Mouse (Mus musculus): Measurements from ENCODE around the gene Sox2.

Sox2 gene

DNA sequence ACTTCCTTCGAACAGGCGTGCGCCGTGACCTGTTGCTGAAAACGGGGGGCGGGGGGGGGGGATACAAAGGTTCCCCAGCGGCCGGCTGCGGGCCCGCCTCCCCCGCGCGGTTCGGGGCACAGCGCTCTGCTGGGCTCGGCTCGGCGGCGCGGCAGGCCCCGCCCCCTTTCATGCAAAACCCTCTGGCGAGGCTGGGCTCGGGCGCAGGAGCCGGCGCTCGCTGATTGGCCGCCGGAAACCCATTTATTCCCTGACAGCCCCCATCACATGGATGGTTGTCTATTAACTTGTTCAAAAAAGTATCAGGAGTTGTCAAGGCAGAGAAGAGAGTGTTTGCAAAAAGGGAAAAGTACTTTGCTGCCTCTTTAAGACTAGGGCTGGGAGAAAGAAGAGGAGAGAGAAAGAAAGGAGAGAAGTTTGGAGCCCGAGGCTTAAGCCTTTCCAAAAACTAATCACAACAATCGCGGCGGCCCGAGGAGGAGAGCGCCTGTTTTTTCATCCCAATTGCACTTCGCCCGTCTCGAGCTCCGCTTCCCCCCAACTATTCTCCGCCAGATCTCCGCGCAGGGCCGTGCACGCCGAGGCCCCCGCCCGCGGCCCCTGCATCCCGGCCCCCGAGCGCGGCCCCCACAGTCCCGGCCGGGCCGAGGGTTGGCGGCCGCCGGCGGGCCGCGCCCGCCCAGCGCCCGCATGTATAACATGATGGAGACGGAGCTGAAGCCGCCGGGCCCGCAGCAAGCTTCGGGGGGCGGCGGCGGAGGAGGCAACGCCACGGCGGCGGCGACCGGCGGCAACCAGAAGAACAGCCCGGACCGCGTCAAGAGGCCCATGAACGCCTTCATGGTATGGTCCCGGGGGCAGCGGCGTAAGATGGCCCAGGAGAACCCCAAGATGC, at the start of gene Sox2:
TSS of gene Sox2 (plus strand) at position 680 of the 895 bp plus-strand sequence.
- peak; percentile 58 to 66 for DNase-seq

GRCm38 (mm10) chr3:34601116-34601515, 49.1 kb upstream of the Sox2 start:
- DNase-seq = no peak

- no peak for DNase-seq
Measured at GRCm38 (mm10) chr3:34614107-34614506, 36.1 kb upstream of the Sox2 start.

DNA sequence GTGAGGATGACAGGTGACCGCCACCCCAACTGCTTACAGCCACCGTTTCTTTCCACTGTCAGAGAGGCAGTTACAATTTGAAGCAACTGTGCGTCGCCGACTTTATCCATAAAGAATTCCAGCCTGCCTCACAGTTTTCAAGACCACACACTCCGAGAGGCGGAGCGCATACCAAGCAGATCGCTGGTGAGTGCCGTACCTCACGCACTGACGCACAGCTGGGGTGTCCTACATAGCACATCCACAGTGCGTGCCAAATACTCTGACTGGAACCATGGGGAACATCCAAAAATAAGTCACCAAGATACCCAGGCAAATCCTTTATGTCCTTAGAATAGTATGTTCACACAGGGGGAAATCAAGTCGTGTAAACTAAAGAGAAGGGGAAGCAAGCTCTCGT, 34.7 kb upstream of the Sox2 start:
- DNase-seq = no peak

- no peak for DNase-seq
Measured at GRCm38 (mm10) chr3:34618934-34619333, 31.3 kb upstream of the Sox2 start.

DNA sequence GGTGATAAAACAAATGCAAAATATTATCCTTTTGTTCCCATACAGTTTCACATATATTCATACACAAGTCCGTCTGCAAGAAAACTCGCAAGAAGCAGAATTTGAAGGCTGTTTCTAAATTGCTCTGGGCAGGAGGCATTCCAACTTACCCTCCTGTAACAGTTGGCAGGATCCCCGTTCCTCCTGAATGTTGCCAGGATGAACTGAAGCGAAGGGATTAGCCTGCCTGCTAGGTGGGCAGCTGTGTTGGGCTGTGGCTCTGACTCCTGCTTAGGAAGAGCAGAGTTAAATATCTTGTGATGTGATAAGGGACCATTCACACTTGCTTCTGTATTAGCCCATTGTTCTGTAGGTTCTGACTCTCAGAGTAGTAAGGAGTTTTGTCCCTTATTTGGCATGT, 30.1 kb upstream of the Sox2 start:
- peak; percentile 88 to 89 for DNase-seq

DNA sequence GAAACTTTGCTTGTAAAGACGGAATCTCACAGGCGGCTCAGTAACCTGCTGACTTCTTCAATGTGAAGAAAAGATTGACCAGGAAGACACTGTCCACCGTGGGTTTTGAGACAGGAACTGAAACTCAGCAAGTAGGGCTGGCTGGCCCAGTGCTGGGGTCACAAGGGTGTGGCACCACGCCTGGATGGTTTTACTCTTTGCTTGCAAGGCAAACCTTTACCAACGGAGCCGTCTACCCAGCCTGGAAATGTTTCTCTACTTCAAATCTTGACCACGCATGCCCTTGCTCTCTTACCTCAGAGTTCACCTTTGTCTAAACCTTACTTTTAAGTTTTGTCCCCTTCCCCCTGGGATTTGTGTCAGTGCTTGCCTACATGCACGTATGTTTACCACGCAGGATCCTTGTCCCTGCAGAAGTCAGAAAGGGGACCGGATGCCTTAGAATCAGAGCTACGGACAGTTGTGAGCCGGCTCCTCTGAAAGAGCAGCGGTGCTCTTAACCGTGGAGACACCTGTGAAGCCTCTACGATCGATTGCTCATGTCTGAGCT, 25.4 kb upstream of the Sox2 start:
- DNase-seq = no peak

DNA sequence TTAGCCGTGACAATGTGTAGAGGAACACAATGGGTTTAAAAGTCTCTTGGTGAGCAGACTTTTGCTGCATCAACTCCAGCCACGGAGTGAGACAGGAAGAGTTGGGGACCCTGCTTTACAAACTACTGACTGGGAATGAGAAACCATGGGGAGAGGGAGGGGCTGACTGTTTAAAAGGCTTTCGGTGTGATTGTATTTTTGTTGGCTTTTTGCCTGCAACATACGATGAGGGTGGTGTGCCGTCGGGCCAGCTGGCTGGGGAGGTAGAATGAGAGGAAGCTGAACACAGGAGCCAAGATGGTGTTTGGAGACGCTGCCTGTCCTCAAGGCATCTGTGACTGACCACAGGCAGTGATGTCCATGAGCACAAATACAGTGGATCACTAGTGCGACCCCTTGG, 23.7 kb upstream of the Sox2 start:
- DNase-seq = no peak

GRCm38 (mm10) chr3:34630031-34630430, 20.2 kb upstream of the Sox2 start:
- no peak for DNase-seq

DNA sequence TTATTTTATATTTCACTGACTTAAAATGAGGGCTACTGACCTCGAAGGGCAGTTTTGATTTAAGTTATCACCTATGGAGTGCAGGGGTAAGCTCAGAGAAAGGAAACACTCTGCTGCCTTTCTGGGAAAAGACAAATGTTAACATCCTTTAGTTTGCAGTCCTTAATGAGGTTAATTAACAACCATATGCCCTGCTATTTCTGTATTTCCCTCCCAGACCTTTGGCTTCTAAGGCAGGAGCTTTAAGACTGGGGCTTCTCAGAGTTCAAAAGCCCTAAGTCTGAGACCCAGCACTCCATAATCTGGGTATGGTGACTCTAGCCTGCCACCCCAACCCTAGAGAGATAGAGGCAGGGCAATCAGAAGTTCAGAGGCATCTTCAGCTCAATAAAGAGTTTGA, 19.5 kb upstream of the Sox2 start:
- DNase-seq = no peak

GRCm38 (mm10) chr3:34636958-34637357, 13.2 kb upstream of the Sox2 start:
- no peak for DNase-seq

DNA sequence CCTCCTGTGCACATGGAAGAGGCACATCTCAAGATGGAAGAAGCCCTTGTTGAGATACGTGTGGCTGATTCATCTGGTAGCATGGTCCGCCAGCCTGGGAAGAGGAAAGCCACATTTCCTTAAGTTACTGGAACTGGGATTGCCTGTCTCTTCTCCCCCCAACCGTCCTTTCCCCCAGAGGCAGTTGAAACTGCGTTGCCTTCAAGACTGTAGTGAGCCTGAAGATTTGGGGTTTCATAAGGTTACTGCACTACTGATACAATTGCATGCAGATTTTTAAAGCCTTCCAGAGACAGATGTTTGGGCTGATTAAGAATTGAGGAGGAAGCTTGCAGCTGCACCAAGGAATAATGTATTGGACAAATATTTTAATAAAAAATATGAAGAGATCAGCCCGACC, 12.7 kb upstream of the Sox2 start:
- no peak for DNase-seq

- no peak for DNase-seq
Measured at GRCm38 (mm10) chr3:34637926-34638325, 12.3 kb upstream of the Sox2 start.

DNA sequence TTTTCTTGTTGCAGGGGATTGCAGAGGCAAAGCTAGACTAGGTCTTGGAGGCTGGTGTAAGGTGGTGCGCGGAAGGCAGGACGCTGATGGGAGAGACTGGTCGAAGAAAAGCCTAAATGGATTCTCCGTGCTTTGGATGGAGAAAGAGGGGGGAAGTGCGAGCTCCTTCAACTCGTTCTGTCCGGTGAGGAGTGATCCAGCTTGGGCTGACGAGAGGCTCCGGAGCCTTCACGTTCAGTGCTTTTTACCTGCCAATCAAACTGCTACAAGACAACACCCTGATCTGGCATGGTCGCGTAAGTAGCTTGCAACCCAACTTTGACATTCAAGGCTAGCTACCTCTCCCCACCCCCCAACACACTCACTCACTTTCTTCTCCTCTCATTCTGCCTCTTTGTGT, 11.9 kb upstream of the Sox2 start:
- no peak for DNase-seq

GRCm38 (mm10) chr3:34639031-34639872, 11.0 kb upstream of the Sox2 start:
- peak; percentile 74 to 78 for DNase-seq

GRCm38 (mm10) chr3:34639873-34640270, 10.3 kb upstream of the Sox2 start:
- no peak for DNase-seq

DNA sequence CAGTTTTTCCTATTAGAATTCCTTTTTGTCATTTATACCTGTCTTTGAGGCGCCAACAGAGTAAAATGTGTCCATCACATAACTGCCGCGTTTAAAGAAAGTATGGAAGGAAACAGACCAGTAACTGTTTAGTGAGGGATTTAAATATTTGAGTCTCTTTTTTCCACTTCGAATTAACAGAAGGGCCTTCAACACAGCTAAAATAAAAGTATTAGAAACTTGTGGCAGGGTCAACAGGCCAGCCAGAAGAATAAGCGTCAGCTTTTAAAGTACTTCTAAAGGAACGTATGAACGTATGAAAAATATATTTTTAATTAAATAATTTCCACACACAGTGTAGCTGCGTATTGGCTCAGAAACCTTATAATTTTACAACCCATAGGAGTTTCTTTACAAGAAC, 9.9 kb upstream of the Sox2 start:
- DNase-seq = no peak

GRCm38 (mm10) chr3:34640690-34641600, 9.3 kb upstream of the Sox2 start:
- peak; percentile 83 to 88 for DNase-seq

- DNase-seq = no peak
Measured at GRCm38 (mm10) chr3:34641756-34642497, 8.3 kb upstream of the Sox2 start.

- peak; percentile 49 to 63 for DNase-seq
Measured at GRCm38 (mm10) chr3:34642498-34642941, 7.7 kb upstream of the Sox2 start.

- no peak for DNase-seq
Measured at GRCm38 (mm10) chr3:34643067-34643466, 7.1 kb upstream of the Sox2 start.

Measured in cerebellum, postnatal 14 days (tissue).